Comparison of ENCODE assay signal across 10 mouse cellular contexts in genomic region chr7:109525740-109526663, GRCm38 (mm10). TPM values are rescaled to one million over a fixed set of nuclear protein-coding genes. Genes with fewer than 3 reads are reported as not detected.
DNase-seq lines count a peak whose midpoint lies in the region; ATAC-seq and TF ChIP-seq lines count a peak whose summit lies in the region.
"Had no signal": no experiment of that assay in that cellular context is flagged by ENCODE, and none has a peak within 500 bp of the region (broad histone marks: within the 10 kb centered on the region; RNA-seq: fewer than 3 reads in every experiment).

No protein-coding gene starts in this region.

- H3K36me3 ChIP-seq in forebrain, embryonic 12.5 days (replicated peaks), result peaks cover 59% of the 10 kb centered on the region
- H3K36me3 ChIP-seq in forebrain, embryonic 14.5 days (ENCODE audit: control insufficient read depth, insufficient read depth, low read length), result peaks cover 55% of the 10 kb centered on the region
- H3K36me3 ChIP-seq in lung, embryonic 14.5 days (ENCODE audit: insufficient read depth), result peaks cover 91% of the 10 kb centered on the region
- H3K36me3 ChIP-seq in kidney, adult 2 months (ENCODE audit: control insufficient read depth, insufficient read depth, low read length), result peaks cover 2% of the 10 kb centered on the region; the same call in 1 of the 2 replicates
- H3K36me3 ChIP-seq in liver, embryonic 16.5 days (ENCODE audit: control insufficient read depth, insufficient read depth), result peaks cover 38% of the 10 kb centered on the region

- no peak overlapping the region for H3K4me3 ChIP-seq in forebrain, embryonic 12.5 days (replicated peaks)
- no peak overlapping the region for H3K4me3 ChIP-seq in forebrain, embryonic 14.5 days (ENCODE audit: low read depth, low read length)
- H3K4me3 ChIP-seq in lung, embryonic 14.5 days (ENCODE audit: low read depth, low read length), result no peak overlapping the region
- H3K4me3 ChIP-seq in kidney, adult 2 months (ENCODE audit: insufficient read depth, low read depth, low read length), result no peak overlapping the region
- no peak overlapping the region for H3K4me3 ChIP-seq in liver, embryonic 16.5 days (ENCODE audit: low read depth, low read length)
- H3K4me3 ChIP-seq: hindbrain, embryonic 13.5 days had no signal

- peaks cover 6% of the 10 kb centered on the region for H3K4me1 ChIP-seq in forebrain, embryonic 12.5 days
- no peaks in the 10 kb centered on the region for H3K4me1 ChIP-seq in forebrain, embryonic 14.5 days (ENCODE audit: control insufficient read depth, insufficient read depth, low read length)
- H3K4me1 ChIP-seq in lung, embryonic 14.5 days (ENCODE audit: insufficient read depth), result peaks cover 3% of the 10 kb centered on the region; the same call in 1 of the 2 replicates
- H3K4me1 ChIP-seq in kidney, adult 2 months (ENCODE audit: control insufficient read depth, insufficient read depth, low read length), result peaks cover 14% of the 10 kb centered on the region; the same call in 1 of the 2 replicates
- H3K4me1 ChIP-seq in liver, embryonic 16.5 days (ENCODE audit: control insufficient read depth, low read depth, low read length), result peaks cover 9% of the 10 kb centered on the region

- H3K27me3 ChIP-seq in forebrain, embryonic 12.5 days, result no peaks in the 10 kb centered on the region
- H3K27me3 ChIP-seq in forebrain, embryonic 14.5 days (replicated peaks; ENCODE audit: control insufficient read depth, insufficient read depth, low read length), result no peaks in the 10 kb centered on the region
- H3K27me3 ChIP-seq in lung, embryonic 14.5 days (ENCODE audit: insufficient read depth, low read length), result no peaks in the 10 kb centered on the region
- H3K27me3 ChIP-seq in kidney, adult 2 months (replicated peaks; ENCODE audit: control insufficient read depth, insufficient read depth, low read length), result no peaks in the 10 kb centered on the region
- H3K27me3 ChIP-seq in liver, embryonic 16.5 days (ENCODE audit: control insufficient read depth, insufficient read depth, low read depth, low read length), result no peaks in the 10 kb centered on the region
- H3K27me3 ChIP-seq: hindbrain, embryonic 13.5 days had no signal

- 81% methylated on average over 16 of the region's 16 CpGs for WGBS in forebrain, embryonic 12.5 days
- 85% methylated on average over 16 of the region's 16 CpGs for WGBS in forebrain, embryonic 14.5 days
- WGBS in lung, embryonic 14.5 days, result 66% methylated on average over 16 of the region's 16 CpGs
- WGBS in kidney, adult 2 months, result 49% methylated on average over 16 of the region's 16 CpGs
- WGBS in liver, embryonic 16.5 days (ENCODE audit: insufficient replicate concordance), result 67% methylated on average over 16 of the region's 16 CpGs

- no peak for TF ChIP-seq POLR2A in kidney, adult 2 months (IDR thresholded peaks at IDR 0.05; ENCODE audit: low read depth, low read length)

- TF ChIP-seq CTCF in lung, embryonic 14.5 days (IDR thresholded peaks at IDR 0.05; ENCODE audit: low read depth), result no peak
- no peak for TF ChIP-seq CTCF in kidney, adult 2 months (conservative IDR thresholded peaks at IDR 0.05; ENCODE audit: insufficient read depth, insufficient read length, low read depth, low read length)

- no peak for ATAC-seq in forebrain, embryonic 12.5 days (ENCODE audit: low FRiP score)
- no peak for ATAC-seq in forebrain, embryonic 14.5 days
- no peak for ATAC-seq in lung, embryonic 14.5 days (ENCODE audit: insufficient read depth)
- peak; percentile 28 for ATAC-seq in liver, embryonic 16.5 days (ENCODE audit: low read depth)
- ATAC-seq: forebrain, postnatal 0 days had no signal

- 0 out of 2 replicates have a peak overlapping the region, but pooled peaks have one; percentile 19 for H3K27ac ChIP-seq in forebrain, embryonic 12.5 days
- H3K27ac ChIP-seq in forebrain, embryonic 14.5 days (ENCODE audit: low read depth, low read length), result no peak overlapping the region
- peak overlapping the region; percentile 55; the same call in 1 of the 2 replicates for H3K27ac ChIP-seq in lung, embryonic 14.5 days (ENCODE audit: low read depth)
- H3K27ac ChIP-seq in kidney, adult 2 months (ENCODE audit: insufficient read depth, low read depth, low read length), result peak overlapping the region; percentile 58
- H3K27ac ChIP-seq in liver, embryonic 16.5 days (ENCODE audit: low read length), result peak overlapping the region; percentile 16; the same call in 1 of the 2 replicates
- H3K27ac ChIP-seq: hindbrain, embryonic 13.5 days had no signal

- H3K9ac ChIP-seq in forebrain, embryonic 12.5 days, result no peak overlapping the region
- no peak overlapping the region for H3K9ac ChIP-seq in forebrain, embryonic 14.5 days (ENCODE audit: low read length)
- no peak overlapping the region for H3K9ac ChIP-seq in lung, embryonic 14.5 days
- H3K9ac ChIP-seq in liver, embryonic 16.5 days (ENCODE audit: low read depth, low read length), result no peak overlapping the region
- H3K9ac ChIP-seq: forebrain, postnatal 0 days had no signal

- DNase-seq in forebrain, embryonic 14.5 days (ENCODE audit: low spot score), result no peak
- DNase-seq in lung, embryonic 14.5 days, result no peak
- no peak for DNase-seq in lung, postnatal 10 days
- DNase-seq in kidney, adult 2 months, result peak; percentile 78
- DNase-seq in thymus, adult 18-20 months, result no peak
- DNase-seq in urinary bladder, postnatal 4 days (ENCODE audit: low spot score in 2 of 2), result no peak
- DNase-seq: forebrain, postnatal 0 days had no signal

- H3K4me2 ChIP-seq in forebrain, embryonic 12.5 days, result no peak overlapping the region
- H3K4me2 ChIP-seq in forebrain, embryonic 14.5 days (ENCODE audit: low read length), result no peak overlapping the region
- no peak overlapping the region for H3K4me2 ChIP-seq in lung, embryonic 14.5 days
- H3K4me2 ChIP-seq in liver, embryonic 16.5 days (ENCODE audit: low read depth, low read length), result no peak overlapping the region
- H3K4me2 ChIP-seq: hindbrain, embryonic 13.5 days had no signal

- no peaks in the 10 kb centered on the region for H3K9me3 ChIP-seq in forebrain, embryonic 12.5 days
- H3K9me3 ChIP-seq in forebrain, embryonic 14.5 days (replicated peaks; ENCODE audit: control insufficient read depth, low read length), result no peaks in the 10 kb centered on the region
- H3K9me3 ChIP-seq in lung, embryonic 14.5 days (ENCODE audit: low read depth, low read length), result no peaks in the 10 kb centered on the region
- H3K9me3 ChIP-seq in liver, embryonic 16.5 days (replicated peaks; ENCODE audit: control insufficient read depth, low read length), result no peaks in the 10 kb centered on the region
- H3K9me3 ChIP-seq: hindbrain, embryonic 13.5 days had no signal

RNA-seq across cellular contexts. Expression of gene Rpl27a, which starts 7.1 kb away (rescaled TPM):
- 97.2 and 98.3 TPM in 2 replicates for polyA plus RNA-seq in forebrain, embryonic 12.5 days (2016; fragmentation: Nextera tagmentation; extraction: Ambion mirVana)
- polyA plus RNA-seq in forebrain, embryonic 14.5 days (2014; fragmentation: Nextera tagmentation; extraction: Ambion mirVana), result 76.5 and 100 TPM in 2 replicates
- 157 and 166 TPM in 2 replicates for polyA plus RNA-seq in lung, embryonic 14.5 days (2014; fragmentation: Nextera tagmentation; extraction: Ambion mirVana)
- polyA plus RNA-seq in kidney, adult 2 months (2012; rRNA removed), result 278 and 374 TPM in 2 replicates
- polyA plus RNA-seq in liver, embryonic 16.5 days (2015; fragmentation: Nextera tagmentation; extraction: Ambion mirVana), result 55.4 and 62.1 TPM in 2 replicates

RNA-seq across cellular contexts. Expression of gene Trim66, which starts 18.1 kb away (rescaled TPM):
- polyA plus RNA-seq in forebrain, embryonic 12.5 days (2016; fragmentation: Nextera tagmentation; extraction: Ambion mirVana), result 0.64 and 1.6 TPM in 2 replicates
- 0.38 TPM in 2 replicates for polyA plus RNA-seq in forebrain, embryonic 14.5 days (2014; fragmentation: Nextera tagmentation; extraction: Ambion mirVana)
- polyA plus RNA-seq in lung, embryonic 14.5 days (2014; fragmentation: Nextera tagmentation; extraction: Ambion mirVana), result 0.04 and 0.05 TPM in 2 replicates
- polyA plus RNA-seq in kidney, adult 2 months (2012; rRNA removed), result 0.03 and 0.04 TPM in 2 replicates
- polyA plus RNA-seq in liver, embryonic 16.5 days (2015; fragmentation: Nextera tagmentation; extraction: Ambion mirVana), result 0.01 and 0.04 TPM in 2 replicates
